Mouse (Mus musculus) limb, embryonic 12.5 days (tissue): ENCODE data around the gene Cse1l. TPM values are rescaled to one million over a fixed set of nuclear protein-coding genes. Genes with fewer than 3 reads are reported as not detected.
A peak's percentile ranks its signal among the peaks of the same experiment; 100 is the strongest.

Source experiments
- ATAC-seq: fragments of 200-750 bp; cut with Nextera tagmentation; 2 replicates; pipeline ENCODE4 v1.8.0; 2017; ENCODE audit warnings: low read depth, moderate TSS enrichment; ENCODE audit not compliant: insufficient number of reproducible peaks, insufficient read depth, low FRiP score, low TSS enrichment
- H3K27ac ChIP-seq: fragments of 300-500 bp; sonication (generic); 2 replicates; pipeline ENCODE4 v1.5.1; 2016; ENCODE audit warnings: mild to moderate bottlenecking, moderate library complexity
- H3K27me3 ChIP-seq: fragments of 300-500 bp; sonication (generic); 2 replicates; pipeline ENCODE4 v1.6.1; 2016; ENCODE audit warnings: mild to moderate bottlenecking, moderate library complexity
- H3K36me3 ChIP-seq: fragments of 300-500 bp; sonication (generic); 2 replicates; pipeline ENCODE4 v1.6.1; 2016; ENCODE audit warnings: mild to moderate bottlenecking, moderate library complexity
- H3K4me1 ChIP-seq: fragments of 300-500 bp; sonication (generic); replicated peaks from 2 replicates; pipeline ENCODE4 v1.6.1; 2016
- H3K4me2 ChIP-seq: fragments of 300-500 bp; sonication (generic); 2 replicates; pipeline ENCODE4 v1.6.1; 2016; ENCODE audit warnings: mild to moderate bottlenecking, moderate library complexity
- H3K4me3 ChIP-seq: fragments of 300-500 bp; sonication (generic); replicated peaks from 2 replicates; pipeline ENCODE4 v1.5.1; 2016; ENCODE audit warnings: mild to moderate bottlenecking
- H3K9ac ChIP-seq: fragments of 300-500 bp; sonication (generic); replicated peaks from 2 replicates; pipeline ENCODE4 v1.6.1; 2016; ENCODE audit warnings: mild to moderate bottlenecking, moderate library complexity
- H3K9me3 ChIP-seq: fragments of 300-500 bp; sonication (generic); 2 replicates; pipeline ENCODE4 v1.6.1; 2016; ENCODE audit warnings: mild to moderate bottlenecking, moderate library complexity
- WGBS: fragments of 180-500 bp; shearing (Covaris S2); methylation state at CpG from one replicate; pipeline ENCODE4 v1.1.7; 2016; 5-methylcytosine and 5-hydroxymethylcytosine counted together
- polyA plus RNA-seq: library from polyadenylated mRNA; unstranded; fragments of >200 nt; fragmentation: Nextera tagmentation; extraction: Ambion mirVana; gene quantifications from 2 replicates; pipeline ENCODE4 v1.2.1, GENCODE M21; 2016

The Cse1l gene
- 169 and 172 TPM in 2 replicates for polyA plus RNA-seq

- Histone ChIP-seq H3K4me1 (peaks cover 9% of the 10 kb centered on the region), H3K4me3 (peak within 1 kb of the TSS; percentile 86), H3K4me2 (peak within 1 kb of the TSS; percentile 95), H3K36me3 (peaks cover 16% of the 10 kb centered on the region), H3K27ac (peak within 1 kb of the TSS; percentile 98), H3K27me3 (no peaks in the 10 kb centered on the region), H3K9ac (peak within 1 kb of the TSS; percentile 86), H3K9me3 (no peaks in the 10 kb centered on the region)
- ATAC-seq: peak; percentile 96
- under 1% methylated on average over 80 of the region's 80 CpGs for WGBS
Measured at GRCm38 (mm10) chr2:166905711-166906522, at the start of gene Cse1l. Gene Cse1l (plus strand): TSS chr2:166906040.

DNA sequence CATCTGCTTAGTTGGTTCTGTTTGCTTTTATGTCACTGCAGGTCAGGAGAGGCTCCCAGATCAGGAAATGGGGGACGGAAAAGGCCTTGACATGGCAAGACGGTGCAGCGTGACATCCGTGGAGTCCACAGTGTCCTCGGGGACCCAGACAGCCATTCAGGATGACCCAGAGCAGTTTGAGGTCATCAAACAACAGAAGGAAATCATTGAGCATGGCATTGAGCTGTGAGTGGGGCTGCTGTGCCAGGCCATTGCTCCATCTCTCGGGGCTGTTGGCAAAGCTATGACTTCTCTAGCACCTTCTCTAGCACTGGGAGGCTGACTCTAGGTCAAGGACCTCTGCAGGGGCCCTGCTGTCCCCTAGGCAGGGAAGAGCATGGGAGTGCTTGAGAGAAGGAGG, 49.5 kb upstream of the Cse1l start:
- H3K9ac ChIP-seq: no peak overlapping the region
- H3K4me3 ChIP-seq: no peak overlapping the region
- H3K27ac ChIP-seq: no peak overlapping the region
- H3K36me3 ChIP-seq: peaks cover 94% of the 10 kb centered on the region
- H3K9me3 ChIP-seq: peaks cover 5% of the 10 kb centered on the region; the same call in 1 of the 2 replicates
- 90% methylated on average over 6 of the region's 6 CpGs for WGBS
- ATAC-seq: no peak
- H3K4me1 ChIP-seq: no peaks in the 10 kb centered on the region
- H3K4me2 ChIP-seq: no peak overlapping the region
- H3K27me3 ChIP-seq: no peaks in the 10 kb centered on the region

DNA sequence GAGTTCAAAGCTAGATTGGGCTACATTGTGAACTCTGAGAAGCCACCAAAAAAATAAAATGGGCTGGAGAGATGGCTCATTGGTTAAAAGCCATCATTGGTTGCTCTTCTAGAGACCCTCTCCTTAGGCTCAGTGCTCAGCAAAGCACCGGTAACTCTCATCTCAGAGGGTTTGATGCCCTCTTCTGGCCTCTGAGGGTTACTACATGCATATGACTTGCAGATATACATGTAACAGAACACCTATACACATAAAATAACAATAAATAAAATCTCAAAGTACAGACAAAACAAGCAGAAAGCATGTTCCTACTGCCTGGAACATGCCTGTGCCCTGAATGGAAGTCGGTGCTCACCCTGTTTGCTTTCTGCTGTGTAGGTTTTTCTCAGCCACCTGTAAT, 48.7 kb upstream of the Cse1l start:
- H3K4me2 ChIP-seq: no peak overlapping the region
- H3K9ac ChIP-seq: no peak overlapping the region
- H3K4me1 ChIP-seq: no peaks in the 10 kb centered on the region
- H3K36me3 ChIP-seq: peaks cover 94% of the 10 kb centered on the region
- no peaks in the 10 kb centered on the region for H3K27me3 ChIP-seq
- peaks cover 2% of the 10 kb centered on the region; the same call in 1 of the 2 replicates for H3K9me3 ChIP-seq
- no peak overlapping the region for H3K27ac ChIP-seq
- WGBS: 89% methylated on average over 2 of the region's 2 CpGs
- H3K4me3 ChIP-seq: no peak overlapping the region
- ATAC-seq: no peak

GRCm38 (mm10) chr2:166859214-166859613, 46.6 kb upstream of the Cse1l start:
- Histone ChIP-seq H3K27ac (no peak overlapping the region), H3K4me1 (no peaks in the 10 kb centered on the region), H3K36me3 (peaks cover 89% of the 10 kb centered on the region), H3K27me3 (no peaks in the 10 kb centered on the region), H3K4me2 (no peak overlapping the region), H3K9me3 (no peaks in the 10 kb centered on the region), H3K4me3 (no peak overlapping the region), H3K9ac (no peak overlapping the region)
- WGBS: 84% methylated on average over 7 of the region's 7 CpGs
- no peak for ATAC-seq

GRCm38 (mm10) chr2:166862505-166862904, 43.3 kb upstream of the Cse1l start:
- no peak for ATAC-seq
- H3K36me3 ChIP-seq: peaks cover 92% of the 10 kb centered on the region
- 87% methylated on average over 3 of the region's 3 CpGs for WGBS
- H3K9ac ChIP-seq: no peak overlapping the region
- H3K9me3 ChIP-seq: no peaks in the 10 kb centered on the region
- no peaks in the 10 kb centered on the region for H3K4me1 ChIP-seq
- no peak overlapping the region for H3K27ac ChIP-seq
- H3K4me2 ChIP-seq: no peak overlapping the region
- no peaks in the 10 kb centered on the region for H3K27me3 ChIP-seq
- H3K4me3 ChIP-seq: no peak overlapping the region

DNA sequence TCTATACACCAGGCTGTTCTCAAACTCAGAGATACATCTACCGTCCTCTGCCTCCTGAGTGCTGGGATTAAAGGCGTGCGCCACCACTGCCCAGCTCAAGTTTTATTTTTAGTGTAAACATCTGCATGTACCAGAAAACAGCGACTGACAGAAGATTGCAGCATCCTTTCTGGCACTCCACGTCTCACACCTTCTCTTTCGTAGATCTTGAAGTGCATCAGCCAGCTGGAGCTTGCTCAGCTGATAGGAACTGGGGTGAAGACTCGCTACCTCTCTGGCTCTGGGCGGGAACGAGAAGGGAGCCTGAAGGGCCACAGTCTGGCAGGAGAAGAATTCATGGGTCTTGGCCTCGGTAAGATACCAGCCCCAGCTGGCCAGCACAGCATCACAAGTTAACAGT, 40.4 kb upstream of the Cse1l start:
- peaks cover 91% of the 10 kb centered on the region for H3K36me3 ChIP-seq
- no peak overlapping the region for H3K4me3 ChIP-seq
- H3K4me1 ChIP-seq: no peaks in the 10 kb centered on the region
- H3K4me2 ChIP-seq: no peak overlapping the region
- 88% methylated on average over 10 of the region's 10 CpGs for WGBS
- no peaks in the 10 kb centered on the region for H3K9me3 ChIP-seq
- H3K27ac ChIP-seq: no peak overlapping the region
- no peaks in the 10 kb centered on the region for H3K27me3 ChIP-seq
- no peak overlapping the region for H3K9ac ChIP-seq
- no peak for ATAC-seq

GRCm38 (mm10) chr2:166870271-166870865, 35.5 kb upstream of the Cse1l start:
- WGBS: 93% methylated on average over 20 of the region's 20 CpGs
- H3K9me3 ChIP-seq: no peaks in the 10 kb centered on the region
- H3K4me3 ChIP-seq: no peak overlapping the region
- no peaks in the 10 kb centered on the region for H3K27me3 ChIP-seq
- H3K27ac ChIP-seq: no peak overlapping the region
- peaks cover 93% of the 10 kb centered on the region for H3K36me3 ChIP-seq
- H3K9ac ChIP-seq: no peak overlapping the region
- H3K4me2 ChIP-seq: no peak overlapping the region
- no peak for ATAC-seq
- no peaks in the 10 kb centered on the region for H3K4me1 ChIP-seq

- ATAC-seq: no peak
- no peaks in the 10 kb centered on the region for H3K27me3 ChIP-seq
- H3K36me3 ChIP-seq: peaks cover 90% of the 10 kb centered on the region
Measured at GRCm38 (mm10) chr2:166870899-166871298, 34.9 kb upstream of the Cse1l start.

DNA sequence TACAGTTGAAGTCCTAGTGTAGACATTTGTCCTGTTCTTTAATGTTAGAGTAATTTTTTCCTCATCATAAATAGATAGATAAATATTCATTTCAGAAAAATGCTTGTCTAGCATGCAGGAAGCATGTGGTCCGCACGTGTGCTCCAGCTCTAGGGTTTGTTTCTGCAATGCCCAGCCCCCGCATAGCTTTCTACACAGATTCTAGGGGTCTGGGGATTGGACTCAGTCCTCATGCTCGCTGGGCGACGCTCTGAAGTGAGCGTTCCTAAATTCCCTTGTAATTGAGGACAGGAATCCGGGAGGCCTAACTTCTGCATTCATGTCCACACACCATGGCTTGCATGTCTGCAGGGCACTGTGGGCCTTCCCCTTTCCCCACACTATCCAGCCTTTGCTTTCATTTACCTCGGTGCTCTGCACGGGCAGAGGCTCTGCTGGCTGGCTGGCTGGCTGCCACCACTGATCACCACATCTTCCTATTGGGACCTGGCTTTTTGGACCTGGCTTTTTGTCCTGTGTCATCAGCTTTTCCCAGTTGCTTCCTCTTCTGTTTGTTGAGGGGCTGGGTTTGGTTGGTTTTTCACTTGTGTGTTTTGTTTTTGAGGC, 31.1 kb upstream of the Cse1l start:
- H3K4me2 ChIP-seq: no peak overlapping the region
- H3K4me3 ChIP-seq: no peak overlapping the region
- no peaks in the 10 kb centered on the region for H3K9me3 ChIP-seq
- no peak overlapping the region for H3K27ac ChIP-seq
- 67% methylated on average over 10 of the region's 10 CpGs for WGBS
- ATAC-seq: no peak
- H3K36me3 ChIP-seq: peaks cover 82% of the 10 kb centered on the region
- no peaks in the 10 kb centered on the region for H3K4me1 ChIP-seq
- no peak overlapping the region for H3K9ac ChIP-seq
- H3K27me3 ChIP-seq: no peaks in the 10 kb centered on the region

More at GRCm38 (mm10) chr2:166870899-166871298, 34.9 kb upstream of the Cse1l start:
- no peaks in the 10 kb centered on the region for H3K9me3 ChIP-seq
- H3K9ac ChIP-seq: no peak overlapping the region
- 92% methylated on average over 10 of the region's 10 CpGs for WGBS
- H3K4me3 ChIP-seq: no peak overlapping the region
- H3K4me1 ChIP-seq: no peaks in the 10 kb centered on the region
- no peak overlapping the region for H3K4me2 ChIP-seq
- no peak overlapping the region for H3K27ac ChIP-seq

- WGBS: 85% methylated on average over 6 of the region's 6 CpGs
- H3K4me1 ChIP-seq: no peaks in the 10 kb centered on the region
- no peaks in the 10 kb centered on the region for H3K27me3 ChIP-seq
- no peak for ATAC-seq
- H3K9me3 ChIP-seq: no peaks in the 10 kb centered on the region
- no peak overlapping the region for H3K9ac ChIP-seq
- peaks cover 75% of the 10 kb centered on the region for H3K36me3 ChIP-seq
- H3K4me2 ChIP-seq: no peak overlapping the region
- H3K4me3 ChIP-seq: no peak overlapping the region
- H3K27ac ChIP-seq: no peak overlapping the region
Measured at GRCm38 (mm10) chr2:166875561-166875960, 30.3 kb upstream of the Cse1l start.

- H3K27ac ChIP-seq: no peak overlapping the region
- ATAC-seq: no peak
- no peak overlapping the region for H3K9ac ChIP-seq
- 86% methylated on average over 10 of the region's 10 CpGs for WGBS
- H3K4me2 ChIP-seq: no peak overlapping the region
- H3K4me3 ChIP-seq: no peak overlapping the region
- no peaks in the 10 kb centered on the region for H3K9me3 ChIP-seq
- H3K4me1 ChIP-seq: no peaks in the 10 kb centered on the region
- peaks cover 74% of the 10 kb centered on the region for H3K36me3 ChIP-seq
- no peaks in the 10 kb centered on the region for H3K27me3 ChIP-seq
Measured at GRCm38 (mm10) chr2:166876331-166876730, 29.5 kb upstream of the Cse1l start.
